Mouse (Mus musculus) urinary bladder, postnatal 14 days (tissue): ENCODE data around the gene Ago1.

Source experiments
- DNase-seq: peaks from one replicate; pipeline ENCODE4 v3.0.0; 2021; ENCODE audit warnings: low spot score

Gene Ago1

DNA sequence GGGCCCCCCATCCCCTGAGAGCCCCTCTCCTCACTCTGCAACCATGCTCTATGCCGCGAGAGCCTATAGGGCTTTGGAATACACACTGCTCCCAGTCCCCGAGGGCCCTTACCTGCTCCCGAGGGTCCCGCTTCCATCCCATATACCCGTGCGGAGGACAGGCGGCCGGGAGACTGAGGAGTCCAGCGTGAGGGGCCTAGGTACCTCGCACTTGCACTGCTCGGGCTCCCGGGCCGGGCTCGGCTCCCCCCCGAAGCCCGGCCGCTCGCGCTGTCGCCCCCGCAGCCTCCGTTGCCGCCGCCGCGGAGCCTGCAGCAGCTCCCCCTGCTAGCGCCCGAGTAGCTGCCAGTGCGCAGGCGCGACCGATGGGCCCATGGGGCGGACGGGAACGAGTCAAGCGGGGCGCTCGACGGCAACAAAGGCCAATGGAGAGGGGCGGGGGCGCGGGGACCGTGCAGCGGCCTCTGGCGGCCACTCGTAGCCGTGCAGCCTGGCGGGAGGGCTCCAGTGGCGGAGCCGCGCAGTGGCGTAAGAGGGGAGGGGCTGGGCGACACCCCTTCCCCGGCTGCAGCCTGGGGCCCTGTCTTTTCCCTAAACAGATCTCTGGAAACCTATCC is at the start of gene Ago1:
TSS of gene Ago1 (minus strand) at position 299 of the 617 bp plus-strand sequence.
- peak; percentile 95 for DNase-seq

DNA sequence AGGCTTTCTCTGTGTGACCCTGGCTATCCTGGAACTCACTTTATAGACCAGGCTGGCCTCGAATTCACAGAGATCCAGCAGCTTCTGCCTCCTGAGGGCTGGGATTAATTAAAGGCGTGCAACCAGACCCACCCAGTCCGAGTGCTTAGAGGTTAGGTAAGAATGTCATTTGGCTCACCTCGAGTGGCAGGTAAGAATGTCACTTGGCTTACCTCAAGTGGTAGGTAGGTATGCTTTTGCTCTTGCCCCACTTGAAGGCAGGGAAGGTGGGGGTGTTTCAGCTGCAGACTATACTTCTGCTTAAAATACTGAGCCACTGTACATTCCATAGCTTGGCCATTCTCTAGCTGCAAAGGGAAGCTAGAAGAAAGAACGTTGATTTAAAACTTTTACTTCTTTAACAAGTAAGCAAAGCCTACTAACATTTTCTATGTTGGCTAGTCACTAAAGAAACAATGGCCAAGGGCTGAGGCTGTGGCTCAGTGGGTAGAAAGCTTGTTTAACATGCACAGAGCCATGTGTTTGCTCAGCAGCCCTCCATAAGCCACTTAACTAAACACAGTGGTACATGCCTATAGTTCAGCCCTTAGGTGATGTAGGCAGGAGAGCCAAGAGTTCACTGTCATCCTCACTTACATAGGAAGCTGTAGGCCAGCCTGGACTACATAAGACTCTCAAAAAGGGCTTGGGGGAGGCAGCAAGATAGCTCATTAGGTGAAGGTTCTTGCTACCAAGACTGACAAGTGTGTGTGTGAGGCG is 44.1 kb upstream of the Ago1 start:
- DNase-seq, result no peak

DNA sequence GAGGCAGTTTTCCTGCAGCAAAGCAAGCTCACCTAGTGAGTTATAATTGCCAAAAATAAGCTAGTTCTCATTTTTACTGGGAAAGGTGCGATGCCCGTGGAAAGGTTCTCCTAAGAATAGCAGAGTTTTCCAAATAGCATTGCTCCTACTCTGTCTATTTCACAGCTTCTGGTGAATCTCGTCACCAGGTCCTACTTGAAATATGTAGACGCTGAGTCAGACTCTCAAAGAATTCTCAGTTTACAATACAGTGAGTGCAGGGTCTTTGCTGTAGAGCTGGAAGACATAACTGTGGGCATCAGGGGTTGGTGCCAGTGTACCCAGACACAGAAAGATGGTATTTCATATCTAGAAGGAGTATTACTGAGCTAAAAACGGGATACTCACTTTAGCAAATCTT is 42.6 kb upstream of the Ago1 start:
- DNase-seq, result no peak

DNA sequence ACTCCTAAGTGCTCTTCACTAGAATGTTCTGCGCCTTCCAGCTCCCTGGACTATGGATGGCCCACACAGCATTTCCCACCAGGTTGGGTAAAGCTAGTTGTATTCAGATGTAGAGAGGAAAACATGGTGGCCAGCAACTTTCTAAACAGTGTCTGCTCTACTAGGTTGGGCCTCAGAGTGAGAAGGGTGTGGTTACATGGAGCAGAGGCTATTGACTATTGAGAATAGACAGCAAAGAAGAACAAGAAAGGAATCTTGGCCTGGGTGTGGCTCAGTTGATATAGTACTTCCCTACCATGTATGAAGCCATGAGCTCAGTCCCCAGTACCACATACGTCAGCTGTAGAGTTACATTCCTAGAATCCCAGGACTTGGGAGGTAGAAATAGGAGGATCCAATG is 40.7 kb upstream of the Ago1 start:
- no peak for DNase-seq

DNA sequence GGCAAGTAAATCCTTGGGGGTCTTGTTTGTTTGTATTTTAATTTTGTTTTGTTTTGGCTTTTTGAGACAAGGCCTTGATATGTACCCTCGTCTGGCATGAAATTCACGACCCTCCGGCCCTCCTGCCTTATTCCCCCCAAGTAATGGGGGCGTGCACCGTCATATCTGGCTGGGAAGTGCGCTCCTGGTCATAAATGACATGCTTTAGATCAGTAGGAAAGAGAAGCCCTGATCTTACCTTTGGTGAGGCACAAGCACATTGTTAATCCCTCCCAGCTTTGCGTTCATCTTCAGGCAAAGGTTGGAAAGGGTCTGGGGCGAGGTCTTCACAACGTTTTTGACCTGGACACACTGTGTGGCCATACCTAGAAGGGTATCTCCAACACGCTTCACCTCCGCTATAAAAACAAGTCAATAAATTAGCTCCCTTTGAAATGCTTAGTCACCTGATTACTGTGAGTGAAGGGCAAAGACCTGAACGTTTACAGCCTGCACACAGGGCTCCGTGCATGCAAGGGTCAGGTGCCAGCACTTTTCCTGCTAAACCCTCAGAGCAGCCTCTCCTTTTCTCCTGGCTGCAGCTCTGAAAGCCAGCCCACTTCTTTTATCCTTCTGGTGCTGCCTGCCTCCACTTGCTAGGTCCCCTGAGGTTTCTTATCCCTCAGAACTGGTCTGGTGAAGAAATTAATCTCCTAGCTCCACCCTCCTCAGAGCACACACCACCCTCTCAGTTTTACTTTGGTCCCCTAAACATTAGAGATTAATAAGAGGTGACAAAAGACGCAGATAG is 39.9 kb upstream of the Ago1 start:
- DNase-seq, result no peak

DNA sequence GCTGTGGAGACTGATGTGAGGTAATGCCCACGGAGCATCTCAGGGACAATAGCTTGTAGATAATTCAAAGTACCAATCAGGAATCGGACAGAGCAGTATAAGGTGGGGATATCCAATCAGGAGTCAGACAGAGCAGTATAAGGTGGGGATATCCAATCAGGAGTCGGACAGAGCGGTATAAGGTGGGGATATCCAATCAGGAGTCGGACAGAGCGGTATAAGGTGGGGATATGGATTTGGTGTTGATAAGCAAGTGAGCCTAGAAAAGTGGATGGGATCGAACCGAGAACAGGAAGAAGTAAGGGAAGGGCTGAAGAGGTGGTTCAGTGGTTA is 34.6 kb upstream of the Ago1 start:
- no peak for DNase-seq

DNA sequence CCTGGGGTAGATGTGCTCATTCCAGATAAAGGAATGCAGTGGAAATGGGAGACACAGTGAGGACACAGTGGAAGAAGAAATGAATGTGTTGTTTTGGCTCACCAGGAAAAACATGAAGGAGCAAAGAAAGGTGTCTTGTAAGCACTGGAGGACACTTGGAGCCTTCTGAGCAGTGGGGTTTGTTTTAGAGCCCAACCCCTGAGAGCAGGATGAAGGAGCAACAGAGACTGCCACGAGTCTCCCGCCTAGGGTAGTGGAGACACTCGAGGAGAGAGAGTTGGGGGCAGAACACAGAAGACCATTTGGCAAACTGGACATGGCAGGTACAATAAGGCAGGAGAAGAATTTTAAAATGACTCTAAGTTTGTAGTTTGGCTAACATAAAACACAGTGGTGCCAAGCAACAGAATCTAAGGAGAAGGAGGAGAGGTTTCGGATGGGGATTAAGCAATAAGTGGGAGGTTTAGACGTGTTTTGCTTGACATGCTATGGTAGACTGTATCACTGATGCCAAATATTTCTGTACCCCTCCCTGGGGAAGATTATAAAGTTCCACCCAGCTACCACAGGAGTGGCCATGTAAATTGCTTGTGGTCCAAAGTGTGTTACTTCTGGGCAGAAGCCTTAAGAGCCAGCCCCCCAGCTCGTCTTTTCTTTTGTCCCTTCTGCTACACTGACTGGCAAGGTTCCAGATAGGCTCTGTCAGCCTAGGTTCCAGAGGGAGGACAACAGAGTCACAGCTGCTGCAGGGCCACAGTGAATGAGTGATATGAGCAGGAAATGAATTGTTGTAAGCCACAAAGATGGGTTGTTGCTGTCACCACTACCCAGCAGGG is 34.0 kb upstream of the Ago1 start:
- no peak for DNase-seq

DNA sequence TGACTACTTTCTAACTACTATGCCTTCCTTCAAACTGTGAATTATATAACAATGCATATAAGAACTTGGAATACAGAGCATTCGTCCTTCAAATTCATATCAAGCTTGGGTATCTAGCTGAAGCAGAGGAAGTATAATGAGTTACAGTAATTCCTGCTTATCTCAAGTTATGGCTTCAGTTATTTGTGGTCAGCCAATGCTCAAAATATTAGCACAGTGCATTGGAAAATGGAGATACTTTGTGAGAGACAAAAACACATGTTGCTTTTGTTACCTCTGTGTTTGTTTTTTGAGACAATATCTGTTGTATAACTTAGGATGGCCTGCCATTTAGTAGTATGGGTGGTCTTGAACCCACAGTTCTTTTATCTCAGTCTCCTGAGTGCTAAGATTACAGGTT is 30.2 kb upstream of the Ago1 start:
- no peak for DNase-seq

DNA sequence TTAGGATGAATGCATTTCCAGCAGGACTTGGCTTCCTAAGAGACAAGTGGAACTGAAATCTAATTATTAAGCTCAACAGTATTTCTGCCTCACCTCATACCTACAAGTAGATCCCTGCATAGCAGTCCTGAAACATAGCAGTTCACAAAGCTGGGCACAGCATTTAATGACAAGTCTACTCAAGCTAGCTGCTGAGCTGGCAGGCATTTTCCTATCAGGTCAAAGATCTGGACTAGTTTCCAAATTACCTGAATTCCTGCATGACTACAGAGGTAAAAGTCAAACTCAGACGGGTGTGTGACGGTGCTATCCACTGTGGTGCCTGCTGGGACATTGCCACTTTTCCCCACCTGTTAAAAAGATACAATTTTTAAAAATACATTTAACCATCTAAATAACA is 28.6 kb upstream of the Ago1 start:
- DNase-seq, result peak; percentile 15

DNA sequence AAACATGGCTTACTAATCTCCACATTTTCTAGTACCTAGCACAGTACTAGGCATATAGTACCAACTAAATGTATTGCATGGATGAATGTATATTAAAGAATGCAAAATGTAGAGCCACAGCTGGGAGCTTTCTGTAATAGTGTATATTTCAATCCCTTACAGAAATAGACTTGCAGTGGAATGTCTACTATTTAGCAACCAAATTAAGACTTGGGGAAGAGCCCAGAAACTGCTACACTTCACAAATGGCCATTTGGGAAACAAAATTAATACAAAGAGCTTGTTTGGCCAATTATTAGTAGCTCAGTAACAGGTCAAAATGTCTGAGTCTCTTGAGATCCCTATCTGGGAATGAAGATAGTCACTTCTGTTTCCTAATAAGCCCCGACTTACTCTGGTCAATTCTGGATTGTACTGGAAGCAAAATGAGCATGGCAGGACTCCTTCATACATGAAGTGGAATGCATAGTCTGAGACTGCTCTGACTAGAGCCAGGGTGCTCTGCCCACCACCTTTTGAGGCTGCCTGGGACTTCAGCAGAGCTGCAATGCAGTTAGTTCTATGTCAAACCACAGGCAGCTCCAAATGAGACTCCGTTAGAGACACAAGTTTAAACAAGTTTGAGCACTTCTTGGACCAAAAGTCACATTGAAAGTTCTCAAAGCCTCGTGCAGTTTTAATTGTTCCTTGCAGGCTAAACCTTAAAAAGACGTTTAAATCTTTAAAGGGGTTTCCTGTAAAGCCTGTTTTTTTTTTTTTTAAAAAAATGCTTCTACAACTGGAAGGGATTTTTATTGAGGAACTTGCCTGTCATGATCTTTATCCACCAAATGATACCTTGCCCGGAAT is 27.8 kb upstream of the Ago1 start:
- no peak for DNase-seq

DNA sequence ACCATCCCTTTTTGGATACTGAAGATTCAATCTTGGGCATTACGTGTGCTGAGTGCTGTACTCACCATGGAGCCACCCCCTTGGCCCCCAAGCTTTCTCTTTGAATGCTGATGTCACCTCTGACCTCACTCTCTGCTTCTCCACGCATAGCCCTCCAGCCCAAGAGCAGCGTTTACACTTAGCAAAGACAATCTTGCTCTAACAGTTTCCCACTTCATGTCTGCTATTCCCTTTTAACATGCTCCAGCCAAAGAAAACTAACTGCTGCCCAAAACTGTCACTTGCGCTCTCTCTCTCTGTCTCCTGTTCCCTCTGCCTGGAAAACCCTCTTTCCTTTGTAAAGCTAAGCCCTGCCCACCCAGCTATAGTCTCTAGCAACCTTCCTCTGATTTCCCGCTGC is 27.1 kb upstream of the Ago1 start:
- no peak for DNase-seq

DNA sequence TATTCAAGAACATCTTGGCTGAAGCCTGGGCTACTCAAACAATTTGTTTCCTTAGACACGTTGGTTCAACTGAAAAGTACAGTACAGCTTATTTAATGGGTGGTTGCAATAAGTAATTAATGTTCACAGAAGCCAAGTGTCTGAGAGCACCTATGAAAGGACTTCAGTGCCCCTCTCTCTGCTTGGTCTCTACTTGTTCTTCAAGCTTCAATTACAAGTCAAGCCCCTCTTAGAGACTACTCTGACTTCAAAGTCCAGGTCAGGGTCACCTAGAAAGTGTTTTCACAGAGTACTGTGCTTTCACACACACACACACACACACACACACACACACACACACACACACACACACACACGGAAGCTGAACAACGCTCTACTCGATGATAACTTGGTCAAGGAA is 25.0 kb upstream of the Ago1 start:
- DNase-seq, result no peak

DNA sequence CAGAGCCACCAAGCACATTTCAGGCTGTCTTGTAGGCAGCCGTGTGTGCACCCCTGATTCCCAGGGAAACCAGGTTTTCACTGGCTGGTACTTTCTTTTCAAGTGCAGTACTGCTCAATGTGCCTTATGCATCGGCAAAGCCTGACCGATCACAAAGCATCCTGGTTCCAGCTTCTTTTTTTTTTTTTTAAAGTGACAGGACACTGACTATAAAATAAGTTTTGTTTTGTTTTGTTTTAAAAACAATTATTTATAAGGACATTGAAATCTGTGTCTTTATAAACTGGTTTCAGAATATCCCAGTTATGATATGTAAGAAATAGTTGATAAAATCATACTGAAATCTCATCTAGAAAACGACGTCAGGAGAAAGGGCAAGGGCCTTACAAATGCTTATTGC is 23.6 kb upstream of the Ago1 start:
- DNase-seq, result no peak

DNA sequence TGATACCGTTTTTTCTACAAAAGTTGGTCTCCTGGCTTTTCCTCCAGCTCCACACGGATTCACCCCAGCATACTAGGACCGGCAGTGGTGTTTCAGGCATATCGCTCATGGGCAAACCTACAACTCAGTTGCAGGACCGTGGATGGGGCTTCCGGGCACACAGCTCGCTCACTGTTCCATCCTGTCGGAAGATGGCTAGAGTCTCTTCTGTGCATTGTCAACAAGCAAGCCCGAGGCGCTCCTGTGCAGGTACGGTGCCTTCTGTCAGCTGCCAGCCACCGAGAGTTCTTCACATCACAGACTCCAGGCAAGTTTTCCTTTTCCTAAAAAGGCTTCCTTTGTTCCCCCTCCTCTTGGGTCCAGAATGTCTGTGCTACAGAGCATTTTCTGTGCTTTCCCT is 22.3 kb upstream of the Ago1 start:
- DNase-seq, result no peak

DNA sequence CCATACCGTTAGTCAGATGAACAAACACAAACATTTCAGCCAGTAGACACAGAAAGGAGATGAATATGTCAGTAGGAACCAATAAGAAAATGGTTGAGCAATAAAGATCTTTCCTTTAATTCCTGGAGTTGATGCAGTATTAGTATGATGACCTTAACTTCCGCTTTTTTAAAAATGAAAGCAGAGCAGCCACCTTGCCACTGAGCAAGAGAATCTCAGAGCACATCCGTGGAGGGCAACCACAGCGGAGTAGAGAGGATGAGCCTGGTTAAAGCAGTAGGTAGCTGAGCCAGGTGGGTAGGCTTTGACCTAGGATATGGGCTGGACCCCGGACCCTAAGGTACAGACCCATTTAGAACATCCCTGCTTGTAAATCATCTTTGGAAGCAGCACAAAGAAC is 21.4 kb upstream of the Ago1 start:
- DNase-seq, result no peak

DNA sequence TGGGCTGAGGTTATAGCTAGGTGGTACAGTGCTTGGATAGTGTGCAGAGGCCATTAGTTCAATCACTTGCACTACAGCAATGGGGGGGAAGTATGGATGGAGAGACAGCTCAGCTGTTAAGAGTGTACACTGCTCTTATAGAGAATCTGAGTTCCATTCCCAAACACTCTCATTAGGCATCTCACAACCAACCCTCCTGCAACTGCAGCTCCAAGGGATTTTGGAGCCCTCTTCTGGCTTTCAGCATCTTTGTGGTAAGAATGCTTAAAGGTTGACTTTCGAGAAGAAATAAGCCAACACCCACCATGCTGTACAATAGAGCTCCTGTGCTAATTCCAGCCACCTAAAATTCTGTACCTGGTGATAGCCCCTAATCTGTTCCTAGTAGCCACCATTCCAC is 17.8 kb upstream of the Ago1 start:
- DNase-seq, result no peak

DNA sequence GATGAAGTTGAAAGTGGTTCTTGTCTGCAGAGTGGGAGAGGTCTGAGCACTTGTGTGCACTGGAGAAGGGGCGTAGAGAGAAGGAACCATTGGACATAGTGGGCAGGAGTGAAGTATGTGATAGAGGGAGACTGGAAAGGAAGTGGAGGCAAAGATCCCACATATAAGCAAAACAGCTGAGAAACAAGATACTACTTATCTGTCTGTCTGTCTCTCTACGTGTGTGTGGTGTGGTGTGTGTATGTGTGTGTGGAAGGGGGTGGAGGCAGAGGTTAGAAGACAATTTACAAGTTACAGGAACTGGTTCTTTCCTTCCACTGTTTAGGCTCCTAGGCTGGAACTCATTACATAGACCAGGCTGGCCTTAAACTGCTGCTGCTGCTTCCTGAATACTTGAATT is 16.7 kb upstream of the Ago1 start:
- no peak for DNase-seq

DNA sequence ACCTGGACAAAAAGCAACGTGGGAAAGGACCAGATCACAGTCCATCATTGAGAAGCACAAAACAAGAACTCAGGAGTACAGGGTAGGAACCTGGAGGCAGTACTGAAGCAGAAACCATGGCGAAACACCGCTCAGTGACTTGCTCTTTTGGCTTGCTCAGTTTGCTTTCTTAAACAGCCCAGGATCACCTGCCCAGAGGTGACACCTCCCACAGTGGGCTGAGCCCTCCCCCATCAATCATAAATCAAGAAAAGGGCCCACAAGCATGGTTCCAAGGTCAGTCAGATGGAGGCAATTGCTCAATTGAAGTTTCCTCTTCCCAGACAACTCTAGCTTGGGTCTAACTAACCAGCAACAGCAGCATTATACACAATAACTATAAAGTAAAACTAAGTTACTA is 15.5 kb upstream of the Ago1 start:
- DNase-seq, result no peak

DNA sequence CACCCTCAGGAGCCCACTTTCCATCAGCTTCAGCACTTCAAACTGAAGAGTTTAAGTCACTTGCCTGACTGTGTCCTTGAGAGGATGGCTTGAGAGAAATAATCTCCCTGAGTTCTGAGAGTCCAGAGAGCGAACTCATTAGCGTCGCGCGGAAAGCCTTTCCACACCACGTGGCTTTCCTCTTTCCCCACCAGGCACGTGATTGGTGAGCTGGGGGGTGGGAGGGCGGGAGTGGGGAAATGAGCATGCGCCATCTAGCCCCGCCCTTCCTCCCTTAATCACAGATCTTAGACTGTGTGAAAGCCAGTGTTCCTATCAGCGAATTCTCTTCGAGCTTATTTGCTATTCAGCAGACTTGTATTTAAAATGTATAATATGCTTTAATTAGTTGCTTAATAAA is 14.6 kb upstream of the Ago1 start:
- no peak for DNase-seq

DNA sequence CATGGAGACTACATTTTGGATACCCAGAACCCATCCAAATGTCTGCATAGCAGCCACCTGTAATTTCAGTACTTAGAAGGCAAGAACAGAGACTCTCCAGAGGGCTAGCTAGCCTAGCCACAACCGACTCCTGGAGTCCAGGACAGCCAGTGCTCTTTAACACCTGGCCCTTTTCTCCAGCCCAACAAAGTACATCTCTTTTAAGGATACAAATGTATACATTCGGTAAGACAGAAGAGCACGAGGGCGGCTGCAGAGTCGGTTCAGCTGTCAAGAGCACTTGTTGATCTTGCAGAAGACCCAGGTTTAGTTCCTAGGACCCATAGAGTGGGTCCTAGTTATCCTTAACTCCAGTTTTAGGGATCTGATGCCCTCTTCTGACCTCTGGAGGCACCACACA is 13.1 kb upstream of the Ago1 start:
- no peak for DNase-seq

DNA sequence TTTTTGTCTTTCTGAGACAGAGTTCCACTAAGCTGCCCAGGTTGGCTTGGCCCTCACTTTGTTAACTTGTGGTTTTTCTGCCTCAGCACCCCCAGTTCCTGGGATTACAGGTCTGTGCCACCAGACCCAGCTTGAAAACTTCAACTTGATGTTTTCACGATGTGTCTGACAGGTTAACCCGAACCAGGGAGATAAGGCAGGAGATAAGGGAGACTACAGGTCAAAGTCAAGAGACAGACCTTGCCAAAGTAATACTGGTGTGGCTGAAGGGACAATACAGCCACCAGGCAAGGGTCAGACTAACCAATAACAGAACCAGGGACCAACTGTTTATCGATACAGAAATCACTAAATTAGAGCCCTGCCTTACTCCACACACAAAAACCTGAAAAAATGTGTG is 11.9 kb upstream of the Ago1 start:
- no peak for DNase-seq

DNA sequence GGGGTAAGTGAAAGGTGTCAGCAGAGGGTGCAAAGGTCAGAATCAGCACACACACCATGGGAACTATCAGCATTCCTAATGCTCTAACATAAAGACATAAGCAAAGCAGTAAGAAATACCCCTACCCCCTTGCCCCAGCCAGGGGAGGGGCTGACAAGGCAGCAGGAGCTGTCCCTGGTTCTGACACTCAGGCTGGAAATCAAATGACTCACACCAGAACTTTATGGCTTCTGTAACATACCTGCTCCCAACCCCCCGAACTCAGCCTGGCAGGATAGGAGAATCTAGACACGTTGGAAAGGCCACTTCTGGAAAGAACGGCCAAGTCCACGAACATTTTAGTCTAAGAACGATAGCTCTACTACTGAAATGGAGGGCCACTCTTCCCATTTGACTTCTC is 4.6 kb upstream of the Ago1 start:
- DNase-seq, result no peak
